10 mouse cellular contexts compared by ENCODE assay signal in genomic region chr10:39543258-39543770, GRCm38 (mm10).
DNase-seq lines count a peak whose midpoint lies in the region; ATAC-seq lines count a peak whose summit lies in the region.
"Had no signal": no experiment of that assay in that cellular context is flagged by ENCODE, and none has a peak within 500 bp of the region (broad histone marks: within the 10 kb centered on the region; RNA-seq: fewer than 3 reads in every experiment).

No protein-coding gene starts in this region.

- H3K4me3 ChIP-seq in hindbrain, embryonic 10.5 days, result no peak overlapping the region
- no peak overlapping the region for H3K4me3 ChIP-seq in hindbrain, embryonic 11.5 days (ENCODE audit: low read depth, low read length)
- H3K4me3 ChIP-seq in embryonic facial prominence, embryonic 13.5 days, result no peak overlapping the region
- H3K4me3 ChIP-seq in forebrain, embryonic 16.5 days (replicated peaks; ENCODE audit: low read length), result no peak overlapping the region
- no peak overlapping the region for H3K4me3 ChIP-seq in midbrain, embryonic 14.5 days (replicated peaks; ENCODE audit: low read depth, low read length)
- H3K4me3 ChIP-seq: liver, embryonic 12.5 days had no signal

- 84% methylated on average over 5 of the region's 5 CpGs for WGBS in hindbrain, embryonic 10.5 days
- 77% methylated on average over 5 of the region's 5 CpGs for WGBS in hindbrain, embryonic 11.5 days
- WGBS in embryonic facial prominence, embryonic 13.5 days, result 81% methylated on average over 5 of the region's 5 CpGs
- 77% methylated on average over 5 of the region's 5 CpGs for WGBS in forebrain, embryonic 16.5 days
- 50% methylated on average over 5 of the region's 5 CpGs for WGBS in midbrain, embryonic 14.5 days

- H3K27ac ChIP-seq in hindbrain, embryonic 10.5 days, result peak overlapping the region; percentile 71
- H3K27ac ChIP-seq in hindbrain, embryonic 11.5 days (ENCODE audit: low read depth, low read length), result no peak overlapping the region
- peak overlapping the region; percentile 88 for H3K27ac ChIP-seq in embryonic facial prominence, embryonic 13.5 days
- H3K27ac ChIP-seq in forebrain, embryonic 16.5 days (ENCODE audit: low read length), result peak overlapping the region; percentile 94
- H3K27ac ChIP-seq in midbrain, embryonic 14.5 days (replicated peaks; ENCODE audit: low read depth, low read length), result peak overlapping the region; percentile 100
- H3K27ac ChIP-seq: liver, embryonic 12.5 days had no signal

- no peak overlapping the region for H3K4me2 ChIP-seq in hindbrain, embryonic 11.5 days (replicated peaks; ENCODE audit: low read depth, low read length)
- H3K4me2 ChIP-seq in embryonic facial prominence, embryonic 13.5 days, result no peak overlapping the region
- no peak overlapping the region for H3K4me2 ChIP-seq in forebrain, embryonic 16.5 days (ENCODE audit: low read length)
- H3K4me2 ChIP-seq in midbrain, embryonic 14.5 days (ENCODE audit: low read length), result no peak overlapping the region
- H3K4me2 ChIP-seq: liver, embryonic 12.5 days had no signal

- no peaks in the 10 kb centered on the region for H3K9me3 ChIP-seq in hindbrain, embryonic 10.5 days
- H3K9me3 ChIP-seq in hindbrain, embryonic 11.5 days (ENCODE audit: control insufficient read depth, low read length), result no peaks in the 10 kb centered on the region
- no peaks in the 10 kb centered on the region for H3K9me3 ChIP-seq in embryonic facial prominence, embryonic 13.5 days
- no peaks in the 10 kb centered on the region for H3K9me3 ChIP-seq in forebrain, embryonic 16.5 days (ENCODE audit: control insufficient read depth, low read length)
- no peaks in the 10 kb centered on the region for H3K9me3 ChIP-seq in midbrain, embryonic 14.5 days (ENCODE audit: control insufficient read depth, low read length)
- H3K9me3 ChIP-seq: liver, embryonic 12.5 days had no signal

- peaks cover 39% of the 10 kb centered on the region for H3K36me3 ChIP-seq in hindbrain, embryonic 10.5 days
- H3K36me3 ChIP-seq in hindbrain, embryonic 11.5 days (ENCODE audit: control insufficient read depth, insufficient read depth, low read length), result no peaks in the 10 kb centered on the region
- H3K36me3 ChIP-seq in embryonic facial prominence, embryonic 13.5 days, result peaks cover 10% of the 10 kb centered on the region; the same call in 1 of the 2 replicates
- H3K36me3 ChIP-seq in forebrain, embryonic 16.5 days (ENCODE audit: control insufficient read depth, insufficient read depth), result no peaks in the 10 kb centered on the region; the same call in 1 of the 2 replicates
- H3K36me3 ChIP-seq in midbrain, embryonic 14.5 days (ENCODE audit: control insufficient read depth, insufficient read depth, low read length), result peaks cover 13% of the 10 kb centered on the region

- H3K27me3 ChIP-seq in hindbrain, embryonic 10.5 days (ENCODE audit: insufficient read depth, poor library complexity, severe bottlenecking), result no peaks in the 10 kb centered on the region
- H3K27me3 ChIP-seq in hindbrain, embryonic 11.5 days (ENCODE audit: control insufficient read depth, insufficient read depth, low read length), result no peaks in the 10 kb centered on the region
- no peaks in the 10 kb centered on the region for H3K27me3 ChIP-seq in embryonic facial prominence, embryonic 13.5 days
- H3K27me3 ChIP-seq in forebrain, embryonic 16.5 days (replicated peaks; ENCODE audit: control insufficient read depth, insufficient read depth, low read length), result no peaks in the 10 kb centered on the region
- H3K27me3 ChIP-seq in midbrain, embryonic 14.5 days (ENCODE audit: control insufficient read depth, insufficient read depth, low read length), result no peaks in the 10 kb centered on the region
- H3K27me3 ChIP-seq: liver, embryonic 12.5 days had no signal

- H3K4me1 ChIP-seq in hindbrain, embryonic 10.5 days (replicated peaks), result peaks cover 75% of the 10 kb centered on the region
- H3K4me1 ChIP-seq in hindbrain, embryonic 11.5 days (replicated peaks; ENCODE audit: control insufficient read depth, insufficient read depth, low read length), result peaks cover 28% of the 10 kb centered on the region
- peaks cover 66% of the 10 kb centered on the region for H3K4me1 ChIP-seq in embryonic facial prominence, embryonic 13.5 days
- H3K4me1 ChIP-seq in forebrain, embryonic 16.5 days (replicated peaks; ENCODE audit: control insufficient read depth, insufficient read depth, low read length), result peaks cover 61% of the 10 kb centered on the region
- H3K4me1 ChIP-seq in midbrain, embryonic 14.5 days (ENCODE audit: control insufficient read depth, insufficient read depth, low read length), result peaks cover 57% of the 10 kb centered on the region

- DNase-seq in hindbrain, embryonic 10.5 days (ENCODE audit: low spot score), result no peak
- DNase-seq in hindbrain, embryonic 11.5 days (ENCODE audit: low spot score), result no peak
- DNase-seq in midbrain, embryonic 14.5 days, result no peak
- DNase-seq in ovary, adult 18-20 months (ENCODE audit: low spot score), result no peak
- DNase-seq in urinary bladder, adult 18-20 months (ENCODE audit: low spot score in 2 of 2), result no peak
- no peak for DNase-seq in gastrocnemius, adult 8-10 months (ENCODE audit: low spot score in 2 of 2)
- DNase-seq: layer of hippocampus, adult 9-11 months had no signal

- H3K9ac ChIP-seq in hindbrain, embryonic 11.5 days (ENCODE audit: low read depth, low read length), result no peak overlapping the region
- H3K9ac ChIP-seq in embryonic facial prominence, embryonic 13.5 days, result no peak overlapping the region
- no peak overlapping the region for H3K9ac ChIP-seq in forebrain, embryonic 16.5 days (replicated peaks; ENCODE audit: low read depth, low read length)
- H3K9ac ChIP-seq in midbrain, embryonic 14.5 days (replicated peaks; ENCODE audit: low read length), result no peak overlapping the region; the same call in 1 of the 2 replicates
- H3K9ac ChIP-seq: liver, embryonic 12.5 days had no signal

- no peak for ATAC-seq in hindbrain, embryonic 11.5 days (ENCODE audit: low FRiP score)
- ATAC-seq in embryonic facial prominence, embryonic 13.5 days (ENCODE audit: insufficient number of reproducible peaks, insufficient read depth, low FRiP score, low TSS enrichment, low read depth), result no peak
- ATAC-seq in forebrain, embryonic 16.5 days, result no peak
- ATAC-seq in midbrain, embryonic 14.5 days (ENCODE audit: low FRiP score, low TSS enrichment), result no peak
- ATAC-seq: liver, embryonic 12.5 days had no signal
